Mouse (Mus musculus) v-Abl transformed pro-B cells (cell line): ENCODE results near the gene Usp6nl.

ENCODE experiments used
- in situ Hi-C, 2 experiments: fragments of 400-800 bp; cut with MboI; formaldehyde crosslinking; loops; one replicate each; pipeline ENCODE4 v1.15.1; 2025; ENCODE audit not compliant: unreplicated experiment in 2 of 2

Usp6nl gene

GRCm38 (mm10) chr2:6405059-6406033, 82.9 kb downstream of the Usp6nl start:
- in situ Hi-C loops, result loop anchor here (5.0 to 25.0 kb wide), 3 partner anchors 183 to 1318 kb away; no protein-coding TSS in a partner anchor

DNA sequence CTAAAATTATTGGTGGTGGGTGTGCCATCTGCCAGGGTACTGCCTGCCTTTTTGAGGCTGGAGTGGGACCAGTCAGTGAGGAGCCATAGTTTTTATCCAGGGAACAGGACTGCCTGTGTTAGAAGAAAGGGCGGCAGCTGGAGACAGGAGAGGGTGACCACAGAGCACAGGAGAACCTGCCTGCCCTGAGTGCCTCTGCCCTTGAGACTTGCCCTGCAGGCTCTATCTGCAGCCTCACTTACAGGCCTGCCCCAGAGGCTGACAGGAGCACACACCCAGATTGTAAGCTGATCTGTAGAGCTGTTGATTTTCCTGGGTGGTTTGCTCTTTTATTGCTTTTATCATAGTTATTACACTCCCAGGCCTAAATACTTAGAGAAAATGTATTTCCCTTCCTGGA, 85.2 kb downstream of the Usp6nl start:
- in situ Hi-C loops, result loop anchor here (5.0 to 25.0 kb wide), 3 partner anchors 185 to 1320 kb away; no protein-coding TSS in a partner anchor

DNA sequence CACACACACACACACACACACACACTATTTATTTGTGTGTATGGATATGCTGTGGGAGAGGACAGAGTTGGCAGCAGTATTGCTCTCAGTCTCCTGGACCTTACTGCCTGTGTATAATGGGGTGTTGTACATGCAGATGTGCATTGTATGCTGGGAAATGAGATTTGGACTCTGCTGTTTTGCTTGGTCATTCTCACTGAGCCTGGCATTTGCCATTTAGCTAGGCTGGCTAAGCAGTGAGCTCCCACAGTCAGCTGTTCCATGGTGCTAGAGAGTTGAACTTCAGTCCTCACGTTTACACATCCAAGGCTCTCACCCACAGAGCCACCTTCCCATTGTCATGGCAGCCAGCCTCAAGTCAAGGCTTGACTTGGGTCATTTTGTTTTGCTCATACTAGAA, 90.2 kb downstream of the Usp6nl start:
- in situ Hi-C loops, result loop anchor here in 1 of 2 experiments (25.0 kb wide), 1 partner anchor 1325 kb away; no protein-coding TSS in a partner anchor

DNA sequence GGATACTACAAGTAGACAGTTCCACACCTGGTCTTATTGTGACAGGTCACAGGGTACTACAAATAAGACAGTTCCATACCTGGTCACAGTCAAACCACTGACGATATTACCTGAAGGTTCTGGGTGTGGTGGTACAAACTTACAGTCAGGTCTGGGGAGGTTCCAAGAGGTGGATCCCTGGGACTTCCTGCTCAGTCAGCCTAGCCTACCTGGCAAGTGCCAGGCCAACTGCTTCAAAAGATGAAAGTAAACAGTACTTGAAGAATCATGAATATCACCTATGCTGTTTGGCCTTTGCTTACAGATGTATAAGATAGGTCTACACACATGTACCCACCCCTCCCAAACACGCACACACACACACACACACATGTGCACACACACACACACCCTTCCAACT, 91.3 kb downstream of the Usp6nl start:
- in situ Hi-C loops, result loop anchor here in 1 of 2 experiments (25.0 kb wide), 1 partner anchor 1326 kb away; no protein-coding TSS in a partner anchor

DNA sequence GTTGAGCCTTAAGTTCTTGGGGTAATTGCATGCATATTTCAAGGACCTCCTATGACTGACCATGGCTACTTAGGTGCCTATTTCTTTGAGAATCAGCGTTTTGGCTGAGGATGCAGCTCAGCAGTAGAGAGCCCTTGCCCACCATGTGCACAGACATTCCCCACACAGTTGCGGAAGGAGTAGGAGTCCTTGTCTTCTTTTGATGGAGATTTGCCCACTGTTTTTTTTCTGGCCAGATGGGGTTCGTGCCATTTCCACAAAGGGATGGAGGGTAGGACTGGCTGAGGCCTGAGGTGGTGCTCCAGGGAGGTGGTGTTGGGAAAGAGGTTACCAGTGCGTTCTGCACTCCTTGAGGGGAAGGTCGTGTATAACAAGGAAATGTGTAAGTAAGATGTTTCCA, 91.9 kb downstream of the Usp6nl start:
- in situ Hi-C loops, result loop anchor here in 1 of 2 experiments (25.0 kb wide), 1 partner anchor 1327 kb away; no protein-coding TSS in a partner anchor

- in situ Hi-C loops, result loop anchor here in 1 of 2 experiments (25.0 kb wide), 1 partner anchor 1330 kb away; no protein-coding TSS in a partner anchor
These were observed 94.7 kb downstream of the Usp6nl start for GRCm38 (mm10) chr2:6417158-6417557.

DNA sequence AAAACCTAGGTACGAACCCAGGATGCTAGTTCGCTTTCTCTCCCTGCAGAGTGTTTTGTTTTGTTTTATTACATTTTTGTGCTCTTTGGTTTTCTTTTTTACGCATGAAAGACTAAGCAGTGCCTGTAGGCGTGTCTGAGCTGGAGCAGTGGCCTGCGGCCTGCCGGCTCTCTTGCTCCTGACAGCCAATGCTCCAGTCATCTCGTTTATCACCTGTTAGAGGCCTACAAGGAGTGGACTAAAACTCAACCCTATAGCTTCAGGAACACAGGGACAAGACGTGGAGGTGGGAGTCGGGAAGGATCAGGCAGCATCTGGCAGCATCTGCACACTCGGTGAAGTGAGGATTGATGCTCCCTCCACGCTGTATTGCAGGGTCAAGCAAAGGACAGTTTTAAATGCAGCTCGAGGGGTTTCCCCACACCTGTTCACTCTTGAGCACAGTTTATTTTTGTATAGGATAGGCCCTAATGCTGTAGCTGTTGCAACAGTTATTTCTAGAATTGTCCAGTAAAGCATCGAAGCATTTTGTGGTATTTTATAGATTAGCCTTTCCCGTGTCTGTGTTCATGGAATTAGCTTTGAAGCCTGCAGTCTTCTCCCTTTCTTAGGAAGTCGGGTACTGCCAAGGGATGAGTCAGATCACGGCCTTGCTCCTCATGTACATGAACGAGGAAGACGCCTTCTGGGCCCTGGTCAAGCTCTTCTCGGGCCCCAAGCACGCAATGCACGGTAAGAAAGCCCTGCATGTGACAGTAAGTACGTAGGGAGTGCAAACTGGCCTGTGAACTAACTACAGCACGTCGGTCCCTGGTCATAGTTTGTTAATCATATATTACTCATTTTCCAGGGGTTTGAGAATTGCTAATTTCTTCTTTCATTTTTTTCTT, 101.4 kb downstream of the Usp6nl start:
- in situ Hi-C loops, result loop anchor here in 1 of 2 experiments (25.0 kb wide), 1 partner anchor 1337 kb away; no protein-coding TSS in a partner anchor

- in situ Hi-C loops, result loop anchor here in 1 of 2 experiments (25.0 kb wide), 1 partner anchor 1338 kb away; no protein-coding TSS in a partner anchor
These were observed 102.4 kb downstream of the Usp6nl start for GRCm38 (mm10) chr2:6424851-6425250.

DNA sequence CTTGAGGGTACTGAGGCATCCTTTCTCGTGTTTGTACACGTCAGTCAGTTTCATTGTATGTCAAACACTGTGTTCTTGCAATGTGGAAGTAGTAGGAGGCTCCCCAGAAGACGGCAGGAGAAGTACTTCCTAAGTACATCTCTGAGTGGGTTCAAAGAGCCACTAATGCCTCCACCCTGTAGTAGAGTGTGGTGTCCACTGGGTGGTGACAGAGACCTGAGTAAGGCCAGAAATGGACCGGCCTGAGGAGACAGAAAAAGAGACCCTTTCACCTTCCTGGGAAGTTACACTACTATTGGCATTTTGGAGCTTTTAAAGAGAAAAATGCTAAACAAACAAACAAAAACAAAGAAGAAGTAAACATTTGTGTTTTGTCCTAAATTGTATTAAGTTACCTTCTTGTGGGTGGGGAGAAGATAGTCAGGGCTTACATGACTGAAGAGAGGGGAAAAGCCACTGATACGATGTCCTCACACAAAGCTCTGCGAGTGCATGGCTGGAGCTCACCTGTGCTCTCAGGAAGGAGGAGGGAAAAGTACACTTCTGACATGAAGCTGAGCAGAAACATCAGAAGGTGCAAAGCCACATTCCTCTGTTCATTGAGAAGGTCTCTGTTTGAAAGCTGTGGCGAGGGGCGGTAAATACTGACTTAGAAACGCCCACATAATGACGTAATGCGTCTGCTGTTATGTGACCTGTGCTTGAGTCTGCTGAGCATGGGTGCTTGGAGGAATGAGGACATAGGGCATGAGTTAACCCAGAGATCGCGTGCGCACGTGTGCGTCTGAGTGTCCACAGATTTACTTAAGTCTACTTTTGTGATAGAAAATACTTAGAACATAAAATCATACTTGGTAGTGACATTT, 113.9 kb downstream of the Usp6nl start:
- in situ Hi-C loops, result no loop called here

DNA sequence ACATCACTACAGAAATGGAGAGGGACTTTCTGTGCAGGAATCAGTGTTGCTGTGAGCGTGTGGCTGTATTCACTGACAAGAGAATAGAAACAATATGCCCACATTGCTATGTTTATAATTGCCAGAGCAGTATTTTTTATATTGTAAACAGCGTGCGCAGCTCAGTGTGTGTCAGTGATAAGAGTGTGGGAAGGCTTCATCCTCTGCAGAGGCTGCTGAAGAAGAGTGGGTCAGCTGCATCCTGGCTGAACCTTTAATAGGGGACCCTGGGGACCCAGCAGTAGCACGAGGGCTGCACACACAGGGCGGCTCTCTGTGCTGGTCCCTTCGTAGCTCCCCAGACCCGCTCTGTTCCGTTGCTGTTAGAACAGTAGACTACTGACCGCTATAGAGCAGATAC, 119.2 kb downstream of the Usp6nl start:
- in situ Hi-C loops, result no loop called here

DNA sequence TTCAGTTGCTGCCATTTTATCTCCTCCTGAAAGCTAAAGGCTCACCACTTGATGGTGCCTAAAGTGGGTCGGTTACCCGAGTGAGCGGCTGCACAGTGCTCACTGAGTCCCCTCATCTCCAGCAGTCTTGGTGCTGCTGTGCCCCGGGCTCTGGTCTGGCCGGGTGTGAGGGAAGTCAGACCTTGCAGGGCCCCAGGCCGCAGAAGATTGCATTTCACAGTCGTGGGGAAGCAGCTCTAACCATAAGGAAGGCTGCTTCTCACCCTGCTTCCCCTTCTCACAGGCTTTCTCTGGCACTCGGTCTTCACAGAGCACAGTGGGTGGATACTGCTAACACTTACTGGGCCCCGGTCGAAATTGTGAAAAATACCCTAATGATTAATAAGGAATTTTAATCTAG, 119.8 kb downstream of the Usp6nl start:
- in situ Hi-C loops, result no loop called here

DNA sequence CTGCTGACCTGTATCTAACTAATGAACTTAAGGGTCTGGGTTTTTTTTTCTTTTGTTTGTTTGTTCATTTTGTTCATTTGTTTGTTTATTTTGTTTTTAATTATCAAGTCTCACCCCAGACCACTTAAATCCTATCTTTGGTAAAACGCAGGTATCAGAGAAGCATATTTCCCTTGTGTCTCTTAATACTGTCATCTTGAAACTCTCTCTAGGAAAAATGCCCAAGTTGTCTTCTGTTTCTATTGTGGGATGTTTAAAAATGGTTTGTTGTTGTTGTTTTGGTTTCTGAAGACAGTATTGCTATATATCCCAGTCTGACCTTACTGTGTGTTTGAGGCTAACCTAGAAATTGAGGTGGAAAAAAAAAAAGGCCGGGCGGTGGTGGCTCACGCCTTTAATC, 121.5 kb downstream of the Usp6nl start:
- in situ Hi-C loops, result no loop called here

DNA sequence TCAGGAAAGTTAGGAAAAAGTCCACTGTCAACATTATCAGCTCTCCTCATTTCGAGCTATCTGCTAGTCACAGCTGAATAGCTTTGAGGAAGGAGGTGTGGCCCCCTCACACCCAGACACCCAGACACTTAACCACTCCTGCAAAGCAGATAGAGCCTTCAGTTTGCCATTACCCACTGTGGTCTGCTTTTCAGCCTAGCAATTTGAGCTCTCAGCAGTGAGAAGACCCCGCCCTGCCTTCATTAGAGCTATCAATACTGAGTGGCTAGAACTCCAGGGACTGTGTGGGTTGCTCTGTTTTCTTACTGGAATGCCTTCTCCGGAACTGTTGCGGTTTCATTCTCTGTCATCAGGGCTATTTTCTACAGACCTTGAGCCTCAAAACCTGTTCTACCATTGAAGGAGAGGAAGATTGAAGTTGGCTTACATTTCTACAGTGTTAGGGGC, 122.3 kb downstream of the Usp6nl start:
- in situ Hi-C loops, result no loop called here

- in situ Hi-C loops, result no loop called here
These were observed 123.4 kb downstream of the Usp6nl start for GRCm38 (mm10) chr2:6445858-6446257.

DNA sequence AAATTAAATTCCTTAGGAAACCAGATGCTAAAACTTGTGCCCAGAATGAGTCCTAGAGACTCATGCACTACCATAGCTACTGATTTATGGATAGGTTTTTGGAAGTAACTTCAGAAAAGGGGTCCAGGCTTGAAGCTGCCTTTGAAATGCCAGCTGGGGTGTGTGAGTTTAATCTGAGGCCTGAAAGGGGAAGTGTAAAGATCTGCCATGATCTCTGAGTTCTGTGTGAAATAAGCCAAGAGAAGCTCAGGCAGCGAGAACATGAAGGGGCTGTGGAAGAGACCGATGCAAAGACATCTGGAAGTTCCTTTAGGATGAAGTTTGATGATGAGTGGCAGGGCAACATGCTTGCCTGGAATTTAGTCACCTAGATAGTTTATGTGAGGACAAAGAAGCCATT, 126.4 kb downstream of the Usp6nl start:
- in situ Hi-C loops, result no loop called here

- in situ Hi-C loops, result no loop called here
These were observed 127.2 kb downstream of the Usp6nl start for GRCm38 (mm10) chr2:6449656-6450055.

GRCm38 (mm10) chr2:6450544-6450943, 128.1 kb downstream of the Usp6nl start:
- in situ Hi-C loops, result no loop called here

- in situ Hi-C loops, result no loop called here
These were observed 132.6 kb downstream of the Usp6nl start for GRCm38 (mm10) chr2:6454941-6455516.
